Mouse (Mus musculus) neural tube, embryonic 11.5 days (tissue): ENCODE data around the gene Dnase1. TPM values are rescaled to one million over a fixed set of nuclear protein-coding genes. Genes with fewer than 3 reads are reported as not detected.
A peak's percentile ranks its signal among the peaks of the same experiment; 100 is the strongest.
"Not testable (repeated sequence)": the region's sequence is repeated elsewhere in the genome, so short reads cannot be mapped to it uniquely, and the experiment has no call there.

Source experiments
- ATAC-seq: fragments of 200-750 bp; cut with Nextera tagmentation; 2 replicates; pipeline ENCODE4 v1.8.0; 2017; ENCODE audit warnings: moderate number of reproducible peaks, mild to moderate bottlenecking, moderate TSS enrichment, moderate library complexity; ENCODE audit not compliant: insufficient read depth, low FRiP score, low TSS enrichment
- DNase-seq: peaks from one replicate; pipeline ENCODE4 v3.0.0-alpha.2; 2015; ENCODE audit warnings: low spot score
- H3K27ac ChIP-seq: fragments of 300-500 bp; sonication (generic); 2 replicates; pipeline ENCODE4 v1.5.1; 2014; ENCODE audit warnings: low read depth, mild to moderate bottlenecking, low read length
- H3K27me3 ChIP-seq: fragments of 300-500 bp; sonication (generic); 2 replicates; pipeline ENCODE4 v1.6.1; 2014; ENCODE audit warnings: mild to moderate bottlenecking, low read length, mixed read lengths; ENCODE audit not compliant: control insufficient read depth, insufficient read depth
- H3K36me3 ChIP-seq: fragments of 300-500 bp; sonication (generic); 2 replicates; pipeline ENCODE4 v1.6.1; 2014; ENCODE audit warnings: mild to moderate bottlenecking, low read length, moderate library complexity, mixed read lengths; ENCODE audit not compliant: control insufficient read depth, insufficient read depth
- H3K4me1 ChIP-seq: fragments of 300-500 bp; sonication (generic); 2 replicates; pipeline ENCODE4 v1.6.1; 2014; ENCODE audit warnings: low read length, mixed read lengths; ENCODE audit not compliant: control insufficient read depth, insufficient read depth
- H3K4me2 ChIP-seq: fragments of 300-500 bp; sonication (generic); 2 replicates; pipeline ENCODE4 v1.6.1; 2014; ENCODE audit warnings: low read depth, mild to moderate bottlenecking, moderate library complexity
- H3K4me3 ChIP-seq: fragments of 300-500 bp; sonication (generic); 2 replicates; pipeline ENCODE4 v1.5.1; 2014; ENCODE audit warnings: low read depth, low read length
- H3K9ac ChIP-seq: fragments of 300-500 bp; sonication (generic); 2 replicates; pipeline ENCODE4 v1.6.1; 2014; ENCODE audit warnings: mild to moderate bottlenecking, low read length
- H3K9me3 ChIP-seq: fragments of 300-500 bp; sonication (generic); 2 replicates; pipeline ENCODE4 v1.6.1; 2016; ENCODE audit warnings: low read length; ENCODE audit not compliant: control insufficient read depth
- WGBS: fragments of 180-500 bp; shearing (Covaris S2); extraction: QIAGEN DNeasy Blood & Tissue Kit; methylation state at CpG from one replicate; pipeline ENCODE4 v1.1.7; 2014; 5-methylcytosine and 5-hydroxymethylcytosine counted together
- polyA plus RNA-seq: library from polyadenylated mRNA; unstranded; fragments of >200 nt; fragmentation: Nextera tagmentation; extraction: Ambion mirVana; gene quantifications from 2 replicates; pipeline ENCODE4 v1.2.1, GENCODE M21; 2014

The Dnase1 gene
- 6.1 and 6.8 TPM in 2 replicates for polyA plus RNA-seq

- ATAC-seq (no peak), DNase-seq (no peak)
- H3K9ac ChIP-seq, result no peak within 1 kb of the TSS
- H3K27me3 ChIP-seq, result no peaks in the 10 kb centered on the region
- H3K4me3 ChIP-seq, result no peak within 1 kb of the TSS
- H3K27ac ChIP-seq, result no peak within 1 kb of the TSS
- WGBS, result 87% methylated on average over 5 of the region's 5 CpGs
- no peak within 1 kb of the TSS for H3K4me2 ChIP-seq
- H3K4me1 ChIP-seq, result no peaks in the 10 kb centered on the region
- no peaks in the 10 kb centered on the region for H3K9me3 ChIP-seq
- peaks cover 11% of the 10 kb centered on the region for H3K36me3 ChIP-seq
Observed at GRCm38 (mm10) chr16:4036807-4037206, at the start of gene Dnase1. Gene Dnase1, plus strand, starts transcription at chr16:4036942.

- Histone ChIP-seq H3K36me3 (peaks cover 39% of the 10 kb centered on the region), H3K4me2 (no peak overlapping the region), H3K9me3 (no peaks in the 10 kb centered on the region), H3K27me3 (no peaks in the 10 kb centered on the region), H3K4me1 (no peaks in the 10 kb centered on the region), H3K27ac (no peak overlapping the region), H3K4me3 (no peak overlapping the region), H3K9ac (no peak overlapping the region)
- 92% methylated on average over 4 of the region's 4 CpGs for WGBS
- no peak for ATAC-seq
- DNase-seq, result no peak
Observed at GRCm38 (mm10) chr16:3988410-3988809, 48.3 kb upstream of the Dnase1 start.

- WGBS, result 1% methylated on average over 58 of the region's 58 CpGs
- ATAC-seq (peak; percentile 98), DNase-seq (peak; percentile 98)
- 0 out of 2 replicates have a peak, but pooled peaks cover 8% of the 10 kb centered on the region for H3K4me1 ChIP-seq
- H3K36me3 ChIP-seq, result peaks cover 5% of the 10 kb centered on the region
- H3K4me3 ChIP-seq, result peak within 1 kb of the TSS; percentile 80
- H3K27me3 ChIP-seq, result no peaks in the 10 kb centered on the region
- H3K9ac ChIP-seq, result peak within 1 kb of the TSS; percentile 85
- H3K4me2 ChIP-seq, result peak within 1 kb of the TSS; percentile 86
- H3K27ac ChIP-seq, result peak within 1 kb of the TSS; percentile 72
- H3K9me3 ChIP-seq, result no peaks in the 10 kb centered on the region
Observed at GRCm38 (mm10) chr16:4003489-4004398, 33.0 kb upstream of the Dnase1 start, which contains the start of gene Slx4. Gene Slx4, minus strand, starts transcription at chr16:4003770.

- no peak overlapping the region for H3K4me3 ChIP-seq
- DNase-seq, result no peak
- H3K9ac ChIP-seq, result no peak overlapping the region
- no peak for ATAC-seq
- H3K27ac ChIP-seq, result no peak overlapping the region
- H3K36me3 ChIP-seq, result no peaks in the 10 kb centered on the region
- H3K27me3 ChIP-seq, result no peaks in the 10 kb centered on the region
- no peaks in the 10 kb centered on the region for H3K9me3 ChIP-seq
- no peaks in the 10 kb centered on the region for H3K4me1 ChIP-seq
- 77% methylated on average over 4 of the region's 4 CpGs for WGBS
- no peak overlapping the region for H3K4me2 ChIP-seq
Observed at GRCm38 (mm10) chr16:4012882-4013570, 23.7 kb upstream of the Dnase1 start.

GRCm38 (mm10) chr16:4014040-4014668 is 22.6 kb upstream of the Dnase1 start:
- ATAC-seq (no peak), DNase-seq (no peak)
- Histone ChIP-seq H3K9ac (no peak overlapping the region), H3K4me3 (no peak overlapping the region), H3K27ac (no peak overlapping the region), H3K4me2 (no peak overlapping the region), H3K27me3 (no peaks in the 10 kb centered on the region), H3K9me3 (no peaks in the 10 kb centered on the region), H3K4me1 (no peaks in the 10 kb centered on the region), H3K36me3 (no peaks in the 10 kb centered on the region)
- 82% methylated on average over 5 of the region's 5 CpGs for WGBS

- H3K4me2 ChIP-seq, H3K9ac ChIP-seq, H3K4me3 ChIP-seq, ATAC-seq, H3K36me3 ChIP-seq, H3K9me3 ChIP-seq, H3K27me3 ChIP-seq, DNase-seq, H3K27ac ChIP-seq, H3K4me1 ChIP-seq: not testable (repeated sequence)
- 79% methylated on average over 17 of the region's 17 CpGs for WGBS
Observed at GRCm38 (mm10) chr16:4016786-4017185, 20.0 kb upstream of the Dnase1 start.

- not testable (repeated sequence) for H3K4me1 ChIP-seq, H3K4me2 ChIP-seq, H3K9me3 ChIP-seq, ATAC-seq, H3K27me3 ChIP-seq, H3K36me3 ChIP-seq, DNase-seq, H3K27ac ChIP-seq, H3K4me3 ChIP-seq, H3K9ac ChIP-seq
- WGBS, result 88% methylated on average over 6 of the region's 6 CpGs
Observed at GRCm38 (mm10) chr16:4017466-4017865, 19.3 kb upstream of the Dnase1 start.

- Histone ChIP-seq H3K9me3 (no peaks in the 10 kb centered on the region), H3K27ac (no peak overlapping the region), H3K4me3 (no peak overlapping the region), H3K4me2 (no peak overlapping the region), H3K4me1 (no peaks in the 10 kb centered on the region), H3K9ac (no peak overlapping the region), H3K27me3 (no peaks in the 10 kb centered on the region), H3K36me3 (no peaks in the 10 kb centered on the region)
- ATAC-seq, result no peak
- WGBS, result 81% methylated on average over 1 of the region's 1 CpGs
- no peak for DNase-seq
Observed at GRCm38 (mm10) chr16:4021241-4021640, 15.5 kb upstream of the Dnase1 start.
